ENCODE assay signal across 10 mouse cellular contexts in the genomic region with DNA sequence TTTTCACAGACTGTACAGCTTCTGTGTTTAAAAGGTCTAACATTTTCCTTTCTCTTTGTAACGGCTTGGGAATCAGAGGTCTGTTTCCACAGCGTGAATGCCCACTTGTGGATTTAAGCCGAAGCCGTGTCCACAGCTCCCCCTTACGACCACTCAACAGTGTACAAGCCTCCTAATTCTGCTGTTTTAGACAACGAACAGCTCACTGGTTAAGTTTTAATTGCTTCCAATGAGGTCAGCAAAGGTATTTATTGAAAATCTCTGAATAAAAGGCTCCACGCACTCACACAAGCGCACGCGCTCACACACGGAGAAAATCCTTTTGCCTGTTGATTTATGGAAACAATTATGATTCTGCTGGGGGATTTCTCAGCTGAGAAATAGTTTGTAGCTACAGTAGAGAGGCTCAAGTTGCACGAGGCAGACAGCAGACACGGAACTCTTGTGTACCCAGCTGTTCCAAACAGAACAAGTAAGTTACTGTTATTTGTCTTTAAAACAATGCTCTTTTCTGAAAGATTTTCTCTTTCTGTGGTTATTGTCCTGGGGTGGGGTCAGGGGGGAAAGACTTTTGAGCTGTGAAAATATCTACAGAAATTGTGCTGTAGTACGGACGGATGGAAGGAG. TPM values are rescaled to one million over a fixed set of nuclear protein-coding genes. Genes with fewer than 3 reads are reported as not detected.
A peak's percentile ranks its signal among the peaks of the same experiment; 100 is the strongest.
DNase-seq lines count a peak whose midpoint lies in the region; ATAC-seq and TF ChIP-seq lines count a peak whose summit lies in the region.
"Had no signal": no experiment of that assay in that cellular context is flagged by ENCODE, and none has a peak within 500 bp of the region (broad histone marks: within the 10 kb centered on the region; RNA-seq: fewer than 3 reads in every experiment).

Gene Fgf7 (plus strand): TSS at position 280 of the 627 bp plus-strand sequence.

- TF ChIP-seq POLR2A in lung, adult 2 months (IDR thresholded peaks at IDR 0.05; ENCODE audit: borderline replicate concordance, extremely low read depth, low read depth, low read length): no peak

- intact Hi-C loops in left cerebral cortex, postnatal 14 days (cut with DNase I): loop anchor here (2.0 to 10.0 kb wide), 2 partner anchors 142 to 330 kb away; no protein-coding TSS in a partner anchor
- intact Hi-C loops in left cerebral cortex, postnatal 36 days (cut with DNase I): loop anchor here (2.0 kb wide), 1 partner anchor 142 kb away; no protein-coding TSS in a partner anchor

- DNase-seq in adrenal gland, postnatal 14 days: peak; percentile 10
- DNase-seq in adrenal gland, postnatal 25 days: no peak
- peak; percentile 20 to 51 for DNase-seq in left cerebral cortex, postnatal 14 days (ENCODE audit: low spot score in 2 of 2)
- DNase-seq in left cerebral cortex, postnatal 36 days (ENCODE audit: low spot score in 2 of 2): no peak
- peak in 1 of 2 experiments; percentile 60 for DNase-seq in gastrocnemius, postnatal 4 days (ENCODE audit: low spot score in 2 of 2)
- no peak for DNase-seq in lung, adult 2 months
- DNase-seq in spleen, adult 18-20 months: no peak

- no peaks in the 10 kb centered on the region for H3K27me3 ChIP-seq in stomach, embryonic 16.5 days (ENCODE audit: control insufficient read depth, insufficient read depth, low read length)

- no peaks in the 10 kb centered on the region for H3K36me3 ChIP-seq in stomach, embryonic 16.5 days (ENCODE audit: control insufficient read depth, insufficient read depth, low read length)

- no peaks in the 10 kb centered on the region for H3K9me3 ChIP-seq in stomach, embryonic 16.5 days (replicated peaks; ENCODE audit: control insufficient read depth, low read length)
- H3K9me3 ChIP-seq: megakaryocyte, embryonic 14.5 days had no signal

- peak; percentile 50 for TF ChIP-seq CTCF in lung, adult 2 months (IDR thresholded peaks at IDR 0.05; ENCODE audit: insufficient read depth, low read length)

- no peak for ATAC-seq in stomach, embryonic 16.5 days (ENCODE audit: insufficient read depth, low FRiP score)

- peak within 1 kb of the TSS; percentile 54 for H3K4me3 ChIP-seq in lung, adult 2 months (replicated peaks; ENCODE audit: extremely low read depth, low read depth, low read length)
- H3K4me3 ChIP-seq in stomach, embryonic 16.5 days (replicated peaks; ENCODE audit: low read length): peak within 1 kb of the TSS; percentile 33
- H3K4me3 ChIP-seq: erythroblast, embryonic 14.5 days; megakaryocyte, embryonic 14.5 days had no signal

- peak within 1 kb of the TSS; percentile 49 for H3K4me2 ChIP-seq in stomach, embryonic 16.5 days (ENCODE audit: low read depth, low read length)

- peak within 1 kb of the TSS; percentile 49; the same call in 1 of the 2 replicates for H3K9ac ChIP-seq in stomach, embryonic 16.5 days (ENCODE audit: low read length)

- 49% methylated on average over 15 of the region's 15 CpGs for WGBS in lung, adult 2 months
- WGBS in stomach, embryonic 16.5 days: 28% methylated on average over 15 of the region's 15 CpGs

- H3K4me1 ChIP-seq in lung, adult 2 months (ENCODE audit: control insufficient read depth, insufficient read depth, low read length): peaks cover 3% of the 10 kb centered on the region; the same call in 1 of the 2 replicates
- peaks cover 8% of the 10 kb centered on the region; the same call in 1 of the 2 replicates for H3K4me1 ChIP-seq in stomach, embryonic 16.5 days (ENCODE audit: control insufficient read depth, insufficient read depth, low read length)

- peak within 1 kb of the TSS; percentile 55; the same call in 1 of the 2 replicates for H3K27ac ChIP-seq in stomach, embryonic 16.5 days (ENCODE audit: low read length)

RNA-seq across cellular contexts. Expression of gene Fgf7, which starts in this region (rescaled TPM):
- total RNA-seq in adrenal gland, postnatal 14 days (2021): 0.19 and 0.78 TPM in 2 replicates
- 0.61 and 0.62 TPM in 2 replicates for total RNA-seq in adrenal gland, postnatal 25 days (2021)
- total RNA-seq in left cerebral cortex, postnatal 14 days (2021): under 1 TPM; 0.42 to 0.55 TPM
- under 1 TPM; 0.22 to 0.23 TPM for total RNA-seq in left cerebral cortex, postnatal 36 days (2021)
- 10 to 100 TPM; 18.0 to 20.8 TPM for total RNA-seq in gastrocnemius, postnatal 4 days (2021)
- polyA plus RNA-seq in lung, adult 2 months (2012; rRNA removed): 8.8 and 17.2 TPM in 2 replicates
- 6.7 and 9.3 TPM in 2 replicates for polyA plus RNA-seq in stomach, embryonic 16.5 days (2015; fragmentation: Nextera tagmentation; extraction: Ambion mirVana)
- polyA plus RNA-seq: erythroblast, embryonic 14.5 days had no signal

Comparison
In these comparisons a context has a peak if more than half of its experiments do, and no peak if none do; other contexts are left out.
1. RNA of gene Fgf7 (total RNA-seq): 18.0 to 20.8 TPM in gastrocnemius, postnatal 4 days; 0.19 to 0.78 TPM in adrenal gland, postnatal 14 days, 0.61 to 0.62 TPM in adrenal gland, postnatal 25 days, 0.42 to 0.55 TPM in left cerebral cortex, postnatal 14 days and 0.22 to 0.23 TPM in left cerebral cortex, postnatal 36 days; every median in the first group is over 10 times any median in the second.
2. Peak in DNase-seq in adrenal gland, postnatal 14 days; RNA of the gene not detected or under 1 TPM.
3. Peak in DNase-seq in left cerebral cortex, postnatal 14 days; RNA of the gene not detected or under 1 TPM.